Mouse (Mus musculus) C2C12 (cell line): ENCODE results near the gene Tmem198b.

Experiments used
- CEBPB ChIP-seq: IDR thresholded peaks from one replicate; pipeline ENCODE4 v1.6.1; 2011; ENCODE audit warnings: low read depth, mild to moderate bottlenecking, control low read depth, moderate library complexity
- CTCF ChIP-seq: IDR thresholded peaks from one replicate; pipeline ENCODE4 v1.5.1; 2011; ENCODE audit not compliant: control insufficient read depth, insufficient read depth, insufficient read length
- MAX ChIP-seq: IDR thresholded peaks from one replicate; pipeline ENCODE4 v1.6.1; 2011; ENCODE audit warnings: mild to moderate bottlenecking, control low read depth
- MYOD1 ChIP-seq: IDR thresholded peaks from one replicate; pipeline ENCODE4 v1.6.1; 2011; ENCODE audit warnings: low read depth; ENCODE audit not compliant: control insufficient read depth, insufficient read length
- MYOG ChIP-seq: IDR thresholded peaks from one replicate; pipeline ENCODE4 v1.6.1; 2011; ENCODE audit not compliant: control insufficient read depth, insufficient read length; ENCODE audit errors: extremely low read depth

- TF ChIP-seq CTCF, result no peak
- TF ChIP-seq MYOD1, result no peak
- TF ChIP-seq CEBPB, result no peak
- TF ChIP-seq MAX, result no peak
- TF ChIP-seq MYOG, result no peak
Measured at GRCm38 (mm10) chr10:128801981-128802495, 2.1 kb downstream of the Tmem198b start.
